Mouse (Mus musculus): ENCODE measurements at regions not wholly inside any gene's neighbourhood (a gene's known extent, or its start where the extent isn't known, plus 50 kb on each side); places are given as distances from the start of the nearest gene placed in this dataset.
"Not testable (repeated sequence)": the region's sequence is repeated elsewhere in the genome, so short reads cannot be mapped to it uniquely, and the experiment has no call there.

GRCm38 (mm10) chr14:19217916-19218315 is 200.8 kb downstream of the Gm21738 start:
- not testable (repeated sequence) for DNase-seq (ENCODE audit: extremely low read depth, low read depth)

GRCm38 (mm10) chr14:19208507-19208906 is 210.2 kb downstream of the Gm21738 start:
- no peak for DNase-seq (ENCODE audit: extremely low read depth, low read depth)

- not testable (repeated sequence) for DNase-seq (ENCODE audit: extremely low read depth, low read depth)
These were observed 238.5 kb downstream of the Gm21738 start for GRCm38 (mm10) chr14:19180203-19180602.

- DNase-seq (ENCODE audit: extremely low read depth, low read depth): not testable (repeated sequence)
These were observed 240.7 kb downstream of the Gm21738 start for GRCm38 (mm10) chr14:19178060-19178459.

- DNase-seq (ENCODE audit: extremely low read depth, low read depth): peak; percentile 2
These were observed 243.4 kb downstream of the Gm21738 start for GRCm38 (mm10) chr14:19175288-19175687.

- DNase-seq (ENCODE audit: extremely low read depth, low read depth): not testable (repeated sequence)
These were observed 248.3 kb downstream of the Gm21738 start for GRCm38 (mm10) chr14:19170300-19171022.

- no peak for DNase-seq (ENCODE audit: extremely low read depth, low read depth)
These were observed 251.9 kb downstream of the Gm21738 start for GRCm38 (mm10) chr14:19166821-19167220.

GRCm38 (mm10) chr14:19139875-19140274 is 245.8 kb upstream of the Ube2e2 start:
- DNase-seq (ENCODE audit: extremely low read depth, low read depth): not testable (repeated sequence)

GRCm38 (mm10) chr14:19131532-19131931 is 237.5 kb upstream of the Ube2e2 start:
- no peak for DNase-seq (ENCODE audit: extremely low read depth, low read depth)
